Mouse (Mus musculus) spleen, adult 2 months (tissue): Measurements from ENCODE around the gene Agpat4.

ENCODE experiments used
- CTCF ChIP-seq: fragments of 200-500 bp; IDR thresholded peaks from 2 replicates; pipeline ENCODE4 v1.5.1; 2011; ENCODE audit warnings: mild to moderate bottlenecking, inconsistent platforms; ENCODE audit not compliant: insufficient read depth, insufficient read length, insufficient replicate concordance; ENCODE audit errors: extremely low read depth
- POLR2A ChIP-seq: fragments of 200-500 bp; IDR thresholded peaks from 2 replicates; pipeline ENCODE4 v1.6.1; 2011; ENCODE audit warnings: low read depth, low read length, inconsistent platforms

- TF ChIP-seq POLR2A: no peak
- no peak for TF ChIP-seq CTCF
Observed at GRCm38 (mm10) chr17:12171666-12172065, 53.2 kb downstream of the Agpat4 start.
